Mouse (Mus musculus): ENCODE results near the gene Nin. TPM values are rescaled to one million over a fixed set of nuclear protein-coding genes. Genes with fewer than 3 reads are reported as not detected.

Gene Nin
- polyA plus RNA-seq, 1 experiment from 2014 or later, result 6.6 TPM

- peaks cover 5% of the 10 kb centered on the region; the same call in 1 of the 2 replicates for H3K36me3 ChIP-seq
- 51% methylated on average over 4 of the region's 4 CpGs for WGBS
- H3K27me3 ChIP-seq, result no peaks in the 10 kb centered on the region
- no peak overlapping the region for H3K4me3 ChIP-seq
- peaks cover 28% of the 10 kb centered on the region for H3K4me1 ChIP-seq (replicated peaks)
- no peaks in the 10 kb centered on the region for H3K9me3 ChIP-seq (replicated peaks)
- 0 out of 2 replicates have a peak, but pooled peaks have one; percentile 27 for ATAC-seq (replicated peaks; ENCODE audit: insufficient number of reproducible peaks, insufficient read depth, low FRiP score, low read depth)
- H3K4me2 ChIP-seq, result no peak overlapping the region
- H3K27ac ChIP-seq, result no peak overlapping the region
- no peak overlapping the region for H3K9ac ChIP-seq
Observed at GRCm38 (mm10) chr12:70104199-70104598, 9.3 kb downstream of the Nin start.

- no peak overlapping the region for H3K4me3 ChIP-seq
- H3K36me3 ChIP-seq, result peaks cover 5% of the 10 kb centered on the region; the same call in 1 of the 2 replicates
- no peak overlapping the region for H3K4me2 ChIP-seq
- 82% methylated on average over 4 of the region's 4 CpGs for WGBS
- H3K9ac ChIP-seq, result no peak overlapping the region
- no peak for ATAC-seq (replicated peaks; ENCODE audit: insufficient number of reproducible peaks, insufficient read depth, low FRiP score, low read depth)
- peaks cover 28% of the 10 kb centered on the region for H3K4me1 ChIP-seq (replicated peaks)
- no peaks in the 10 kb centered on the region for H3K27me3 ChIP-seq
- H3K9me3 ChIP-seq (replicated peaks), result no peaks in the 10 kb centered on the region
- H3K27ac ChIP-seq, result no peak overlapping the region
Observed at GRCm38 (mm10) chr12:70103257-70103656, 10.3 kb downstream of the Nin start.

GRCm38 (mm10) chr12:70102426-70102825, 11.1 kb downstream of the Nin start:
- Histone ChIP-seq H3K4me2 (no peak overlapping the region), H3K27ac (no peak overlapping the region), H3K4me1 (replicated peaks) (peaks cover 26% of the 10 kb centered on the region), H3K4me3 (no peak overlapping the region), H3K27me3 (no peaks in the 10 kb centered on the region), H3K9me3 (replicated peaks) (no peaks in the 10 kb centered on the region), H3K9ac (no peak overlapping the region), H3K36me3 (peaks cover 5% of the 10 kb centered on the region; the same call in 1 of the 2 replicates)
- ATAC-seq (replicated peaks; ENCODE audit: insufficient number of reproducible peaks, insufficient read depth, low FRiP score, low read depth), result no peak
- 73% methylated on average over 9 of the region's 9 CpGs for WGBS

GRCm38 (mm10) chr12:70101823-70102222, 11.7 kb downstream of the Nin start:
- no peak for ATAC-seq (replicated peaks; ENCODE audit: insufficient number of reproducible peaks, insufficient read depth, low FRiP score, low read depth)
- WGBS, result 70% methylated on average over 5 of the region's 5 CpGs
- H3K4me1 ChIP-seq (replicated peaks), result peaks cover 28% of the 10 kb centered on the region
- H3K27me3 ChIP-seq, result no peaks in the 10 kb centered on the region
- no peak overlapping the region for H3K4me3 ChIP-seq
- H3K9ac ChIP-seq, result no peak overlapping the region
- peaks cover 5% of the 10 kb centered on the region; the same call in 1 of the 2 replicates for H3K36me3 ChIP-seq
- H3K4me2 ChIP-seq, result no peak overlapping the region
- H3K9me3 ChIP-seq (replicated peaks), result no peaks in the 10 kb centered on the region
- H3K27ac ChIP-seq, result no peak overlapping the region

GRCm38 (mm10) chr12:70097901-70098300, 15.6 kb downstream of the Nin start:
- no peak overlapping the region for H3K9ac ChIP-seq
- no peaks in the 10 kb centered on the region for H3K9me3 ChIP-seq (replicated peaks)
- no peak overlapping the region for H3K4me2 ChIP-seq
- no peak overlapping the region for H3K27ac ChIP-seq
- H3K4me3 ChIP-seq, result no peak overlapping the region
- H3K27me3 ChIP-seq, result no peaks in the 10 kb centered on the region
- WGBS, result 65% methylated on average over 7 of the region's 7 CpGs
- peaks cover 8% of the 10 kb centered on the region; the same call in 1 of the 2 replicates for H3K4me1 ChIP-seq (replicated peaks)
- ATAC-seq (replicated peaks; ENCODE audit: insufficient number of reproducible peaks, insufficient read depth, low FRiP score, low read depth), result no peak
- peaks cover 5% of the 10 kb centered on the region; the same call in 1 of the 2 replicates for H3K36me3 ChIP-seq

- WGBS, result 70% methylated on average over 3 of the region's 3 CpGs
- Histone ChIP-seq H3K4me1 (replicated peaks) (peaks cover 8% of the 10 kb centered on the region; the same call in 1 of the 2 replicates), H3K9ac (no peak overlapping the region), H3K27me3 (no peaks in the 10 kb centered on the region), H3K36me3 (peaks cover 5% of the 10 kb centered on the region; the same call in 1 of the 2 replicates), H3K4me2 (no peak overlapping the region), H3K4me3 (no peak overlapping the region), H3K9me3 (replicated peaks) (no peaks in the 10 kb centered on the region), H3K27ac (no peak overlapping the region)
- ATAC-seq (replicated peaks; ENCODE audit: insufficient number of reproducible peaks, insufficient read depth, low FRiP score, low read depth), result no peak
Observed at GRCm38 (mm10) chr12:70097316-70097715, 16.2 kb downstream of the Nin start.

- H3K4me1 ChIP-seq (replicated peaks), result peaks cover 8% of the 10 kb centered on the region; the same call in 1 of the 2 replicates
- no peak overlapping the region for H3K4me3 ChIP-seq
- H3K27ac ChIP-seq, result no peak overlapping the region
- H3K9me3 ChIP-seq (replicated peaks), result no peaks in the 10 kb centered on the region
- no peak overlapping the region for H3K9ac ChIP-seq
- no peak for ATAC-seq (replicated peaks; ENCODE audit: insufficient number of reproducible peaks, insufficient read depth, low FRiP score, low read depth)
- H3K27me3 ChIP-seq, result no peaks in the 10 kb centered on the region
- 61% methylated on average over 6 of the region's 6 CpGs for WGBS
- H3K36me3 ChIP-seq, result no peaks in the 10 kb centered on the region; the same call in 1 of the 2 replicates
- H3K4me2 ChIP-seq, result no peak overlapping the region
Observed at GRCm38 (mm10) chr12:70093266-70093893, 20.1 kb downstream of the Nin start.

GRCm38 (mm10) chr12:70088297-70088696, 25.2 kb downstream of the Nin start:
- no peak for ATAC-seq (replicated peaks; ENCODE audit: insufficient number of reproducible peaks, insufficient read depth, low FRiP score, low read depth)

GRCm38 (mm10) chr12:70085351-70085750, 28.2 kb downstream of the Nin start:
- Histone ChIP-seq H3K9me3 (replicated peaks) (no peaks in the 10 kb centered on the region), H3K27me3 (no peaks in the 10 kb centered on the region), H3K4me1 (replicated peaks) (peaks cover 10% of the 10 kb centered on the region; the same call in 1 of the 2 replicates), H3K36me3 (no peaks in the 10 kb centered on the region; the same call in 1 of the 2 replicates), H3K9ac (no peak overlapping the region), H3K27ac (no peak overlapping the region; the same call in 1 of the 2 replicates), H3K4me3 (no peak overlapping the region), H3K4me2 (no peak overlapping the region)
- ATAC-seq (replicated peaks; ENCODE audit: insufficient number of reproducible peaks, insufficient read depth, low FRiP score, low read depth), result no peak
- WGBS, result 61% methylated on average over 3 of the region's 3 CpGs

More at GRCm38 (mm10) chr12:70088297-70088696, 25.2 kb downstream of the Nin start:
- Histone ChIP-seq H3K9me3 (replicated peaks) (no peaks in the 10 kb centered on the region), H3K36me3 (no peaks in the 10 kb centered on the region; the same call in 1 of the 2 replicates), H3K4me1 (replicated peaks) (peaks cover 10% of the 10 kb centered on the region; the same call in 1 of the 2 replicates), H3K4me3 (no peak overlapping the region), H3K27me3 (no peaks in the 10 kb centered on the region), H3K9ac (no peak overlapping the region), H3K27ac (no peak overlapping the region), H3K4me2 (no peak overlapping the region)
- 84% methylated on average over 4 of the region's 4 CpGs for WGBS

- H3K4me1 ChIP-seq (replicated peaks), result peaks cover 10% of the 10 kb centered on the region; the same call in 1 of the 2 replicates
- H3K4me3 ChIP-seq, result no peak overlapping the region
- H3K4me2 ChIP-seq, result no peak overlapping the region
- no peaks in the 10 kb centered on the region; the same call in 1 of the 2 replicates for H3K36me3 ChIP-seq
- no peak overlapping the region for H3K9ac ChIP-seq
- no peak overlapping the region for H3K27ac ChIP-seq
- 91% methylated on average over 5 of the region's 5 CpGs for WGBS
- no peak for ATAC-seq (replicated peaks; ENCODE audit: insufficient number of reproducible peaks, insufficient read depth, low FRiP score, low read depth)
- H3K27me3 ChIP-seq, result no peaks in the 10 kb centered on the region
- H3K9me3 ChIP-seq (replicated peaks), result no peaks in the 10 kb centered on the region
Observed at GRCm38 (mm10) chr12:70084198-70084597, 29.3 kb downstream of the Nin start.

- Histone ChIP-seq H3K9ac (no peak overlapping the region), H3K4me3 (no peak overlapping the region), H3K4me1 (replicated peaks) (peaks cover 10% of the 10 kb centered on the region; the same call in 1 of the 2 replicates), H3K27me3 (no peaks in the 10 kb centered on the region), H3K4me2 (no peak overlapping the region), H3K36me3 (no peaks in the 10 kb centered on the region; the same call in 1 of the 2 replicates), H3K9me3 (replicated peaks) (no peaks in the 10 kb centered on the region), H3K27ac (no peak overlapping the region)
- no peak for ATAC-seq (replicated peaks; ENCODE audit: insufficient number of reproducible peaks, insufficient read depth, low FRiP score, low read depth)
- 89% methylated on average over 4 of the region's 4 CpGs for WGBS
Observed at GRCm38 (mm10) chr12:70083737-70084136, 29.8 kb downstream of the Nin start.

Data from heart, embryonic 15.5 days (tissue).